Comparison of ENCODE assay signal across 10 mouse cellular contexts in the genomic region with DNA sequence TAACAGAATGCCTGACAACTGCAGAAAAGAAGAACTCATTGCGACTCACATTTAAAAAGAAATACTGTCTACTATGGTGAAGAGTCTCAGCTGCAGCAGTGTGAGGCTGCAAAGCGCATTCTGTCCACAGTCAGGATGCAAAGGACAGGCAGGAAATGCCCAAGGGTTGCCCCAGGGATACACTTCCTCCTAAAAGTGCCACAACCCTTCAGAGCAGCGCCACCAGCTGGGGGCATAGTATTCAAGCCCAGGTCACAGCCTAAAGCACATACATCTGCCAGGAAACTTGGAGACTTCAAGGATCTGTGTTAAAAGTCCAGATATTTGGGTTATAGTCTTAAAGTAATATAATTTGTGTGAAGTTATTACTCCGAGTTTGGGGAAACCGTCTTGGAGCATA.
A peak's percentile ranks its signal among the peaks of the same experiment; 100 is the strongest.
DNase-seq lines count a peak whose midpoint lies in the region; ATAC-seq and TF ChIP-seq lines count a peak whose summit lies in the region.
"Had no signal": no experiment of that assay in that cellular context is flagged by ENCODE, and none has a peak within 500 bp of the region (broad histone marks: within the 10 kb centered on the region; RNA-seq: fewer than 3 reads in every experiment).

No protein-coding gene starts in this region.

- no peak overlapping the region for H3K9ac ChIP-seq in forebrain, postnatal 0 days
- no peak overlapping the region for H3K9ac ChIP-seq in forebrain, embryonic 16.5 days (replicated peaks; ENCODE audit: low read depth, low read length)
- H3K9ac ChIP-seq in midbrain, embryonic 11.5 days (ENCODE audit: low read length): no peak overlapping the region
- no peak overlapping the region for H3K9ac ChIP-seq in midbrain, embryonic 13.5 days (replicated peaks)
- H3K9ac ChIP-seq: limb, embryonic 13.5 days; neural tube, embryonic 12.5 days had no signal

- no peaks in the 10 kb centered on the region for H3K9me3 ChIP-seq in forebrain, postnatal 0 days (ENCODE audit: low read length)
- no peaks in the 10 kb centered on the region for H3K9me3 ChIP-seq in forebrain, embryonic 16.5 days (ENCODE audit: control insufficient read depth, low read length)
- H3K9me3 ChIP-seq in midbrain, embryonic 11.5 days (ENCODE audit: control insufficient read depth, low read length): no peaks in the 10 kb centered on the region
- H3K9me3 ChIP-seq in midbrain, embryonic 13.5 days: no peaks in the 10 kb centered on the region
- H3K9me3 ChIP-seq: limb, embryonic 13.5 days; neural tube, embryonic 12.5 days had no signal

- H3K27me3 ChIP-seq in forebrain, postnatal 0 days (ENCODE audit: insufficient read depth, low read length): no peaks in the 10 kb centered on the region
- no peaks in the 10 kb centered on the region for H3K27me3 ChIP-seq in forebrain, embryonic 16.5 days (replicated peaks; ENCODE audit: control insufficient read depth, insufficient read depth, low read length)
- H3K27me3 ChIP-seq in midbrain, embryonic 11.5 days (ENCODE audit: control insufficient read depth, insufficient read depth, low read length): no peaks in the 10 kb centered on the region
- H3K27me3 ChIP-seq in midbrain, embryonic 13.5 days: no peaks in the 10 kb centered on the region
- H3K27me3 ChIP-seq: limb, embryonic 13.5 days; neural tube, embryonic 12.5 days had no signal

- H3K27ac ChIP-seq in forebrain, postnatal 0 days (ENCODE audit: low read depth, low read length): no peak overlapping the region
- H3K27ac ChIP-seq in forebrain, embryonic 16.5 days (ENCODE audit: low read length): no peak overlapping the region
- no peak overlapping the region for H3K27ac ChIP-seq in midbrain, embryonic 11.5 days (ENCODE audit: low read depth, low read length)
- no peak overlapping the region for H3K27ac ChIP-seq in midbrain, embryonic 13.5 days
- H3K27ac ChIP-seq: limb, embryonic 13.5 days; neural tube, embryonic 12.5 days had no signal

- H3K4me1 ChIP-seq in forebrain, postnatal 0 days (ENCODE audit: insufficient read depth): no peaks in the 10 kb centered on the region
- H3K4me1 ChIP-seq in forebrain, embryonic 16.5 days (replicated peaks; ENCODE audit: control insufficient read depth, insufficient read depth, low read length): no peaks in the 10 kb centered on the region
- H3K4me1 ChIP-seq in midbrain, embryonic 11.5 days (ENCODE audit: control insufficient read depth, insufficient read depth, low read length): no peaks in the 10 kb centered on the region
- 0 out of 2 replicates have a peak, but pooled peaks cover 5% of the 10 kb centered on the region for H3K4me1 ChIP-seq in midbrain, embryonic 13.5 days (replicated peaks)
- H3K4me1 ChIP-seq: limb, embryonic 13.5 days; neural tube, embryonic 12.5 days had no signal

- no peak for ATAC-seq in forebrain, postnatal 0 days
- no peak for ATAC-seq in forebrain, embryonic 16.5 days
- ATAC-seq in midbrain, embryonic 11.5 days (ENCODE audit: low FRiP score): no peak
- no peak for ATAC-seq in midbrain, embryonic 13.5 days
- no peak for ATAC-seq in erythroblast, adult 5-6 weeks (replicated peaks; ENCODE audit: low FRiP score, poor library complexity, severe bottlenecking)

- peak; percentile 39 for TF ChIP-seq CTCF in forebrain, postnatal 0 days (IDR thresholded peaks at IDR 0.05; ENCODE audit: low read depth)

- peaks cover 31% of the 10 kb centered on the region for H3K36me3 ChIP-seq in forebrain, postnatal 0 days (ENCODE audit: insufficient read depth)
- H3K36me3 ChIP-seq in forebrain, embryonic 16.5 days (ENCODE audit: control insufficient read depth, insufficient read depth): no peaks in the 10 kb centered on the region
- H3K36me3 ChIP-seq in midbrain, embryonic 11.5 days (ENCODE audit: control insufficient read depth, insufficient read depth, low read length): no peaks in the 10 kb centered on the region
- peaks cover 18% of the 10 kb centered on the region for H3K36me3 ChIP-seq in midbrain, embryonic 13.5 days

- 88% methylated on average over 5 of the region's 5 CpGs for WGBS in forebrain, postnatal 0 days
- 86% methylated on average over 5 of the region's 5 CpGs for WGBS in forebrain, embryonic 16.5 days
- WGBS in midbrain, embryonic 11.5 days: 82% methylated on average over 5 of the region's 5 CpGs
- WGBS in midbrain, embryonic 13.5 days: 84% methylated on average over 5 of the region's 5 CpGs

- H3K4me2 ChIP-seq in forebrain, postnatal 0 days (ENCODE audit: low read depth): no peak overlapping the region
- no peak overlapping the region for H3K4me2 ChIP-seq in forebrain, embryonic 16.5 days (ENCODE audit: low read length)
- H3K4me2 ChIP-seq in midbrain, embryonic 11.5 days: no peak overlapping the region
- H3K4me2 ChIP-seq in midbrain, embryonic 13.5 days (replicated peaks): no peak overlapping the region
- H3K4me2 ChIP-seq: limb, embryonic 13.5 days; neural tube, embryonic 12.5 days had no signal

- DNase-seq in forebrain, postnatal 0 days: no peak
- peak; percentile 70 for DNase-seq in midbrain, embryonic 11.5 days (ENCODE audit: low spot score, missing footprints)
- DNase-seq in kidney, adult 8-10 months: peak; percentile 26 to 50
- peak; percentile 63 for DNase-seq in lung, postnatal 36 days
- no peak for DNase-seq in cerebellum, adult 11-12 months

- H3K4me3 ChIP-seq in forebrain, postnatal 0 days (ENCODE audit: low read depth, low read length): no peak overlapping the region
- no peak overlapping the region for H3K4me3 ChIP-seq in forebrain, embryonic 16.5 days (replicated peaks; ENCODE audit: low read length)
- no peak overlapping the region for H3K4me3 ChIP-seq in midbrain, embryonic 11.5 days (ENCODE audit: low read depth, low read length)
- no peak overlapping the region for H3K4me3 ChIP-seq in midbrain, embryonic 13.5 days (replicated peaks)
- H3K4me3 ChIP-seq: limb, embryonic 13.5 days; neural tube, embryonic 12.5 days had no signal

Comparison
In these comparisons a context has a peak if more than half of its experiments do, and no peak if none do; other contexts are left out.
1. DNase-seq: peak in midbrain, embryonic 11.5 days (single experiment), kidney, adult 8-10 months (2 of 2) and lung, postnatal 36 days (single experiment); none in forebrain, postnatal 0 days (single experiment) and cerebellum, adult 11-12 months (single experiment).